Mouse (Mus musculus): ENCODE measurements around the gene Nsun6.

DNA sequence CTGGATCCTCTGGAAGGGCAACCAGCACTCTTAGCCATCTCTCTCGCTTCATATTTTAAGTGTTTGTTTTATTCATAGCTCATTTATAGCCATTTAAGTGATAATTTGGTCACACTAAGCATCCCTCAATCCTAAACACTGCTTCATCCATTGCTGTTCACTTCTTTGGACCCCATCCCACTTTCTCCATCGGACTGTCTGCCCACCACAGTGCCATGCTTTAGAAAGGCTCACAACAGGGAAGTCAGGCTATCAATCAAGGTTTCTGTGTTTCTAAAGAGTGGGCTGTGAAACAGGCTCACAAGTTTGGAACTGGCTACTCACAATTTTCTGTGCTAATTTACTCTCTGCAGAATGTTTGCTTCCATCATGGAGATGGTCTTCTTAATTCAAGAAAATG, 101.8 kb downstream of the Nsun6 start:
- no peak for TF ChIP-seq EP300 (IDR thresholded peaks at IDR 0.05; ENCODE audit: low read depth)
- TF ChIP-seq CTCF (IDR thresholded peaks at IDR 0.05; ENCODE audit: low read depth), result no peak
